Mouse (Mus musculus) brain, embryonic 14.5 days (tissue): ENCODE results near the gene Gab1.

ENCODE experiments used
- CTCF ChIP-seq: fragments of 200-500 bp; IDR thresholded peaks from 2 replicates; pipeline ENCODE4 v1.5.1; 2012; ENCODE audit warnings: inconsistent platforms, mild to moderate bottlenecking, moderate library complexity, borderline replicate concordance; ENCODE audit not compliant: insufficient read depth, insufficient read length; ENCODE audit errors: extremely low read depth
- POLR2A ChIP-seq: fragments of 200-500 bp; IDR thresholded peaks from 2 replicates; pipeline ENCODE4 v1.6.1; 2012; ENCODE audit warnings: mild to moderate bottlenecking, inconsistent platforms, borderline replicate concordance; ENCODE audit not compliant: poor library complexity, insufficient read depth, insufficient read length, severe bottlenecking; ENCODE audit errors: extremely low read depth

GRCm38 (mm10) chr8:80825136-80825535, 55.2 kb downstream of the Gab1 start:
- no peak for TF ChIP-seq CTCF
- TF ChIP-seq POLR2A = no peak
